Mouse (Mus musculus): ENCODE measurements around the gene Cox17.

DNA sequence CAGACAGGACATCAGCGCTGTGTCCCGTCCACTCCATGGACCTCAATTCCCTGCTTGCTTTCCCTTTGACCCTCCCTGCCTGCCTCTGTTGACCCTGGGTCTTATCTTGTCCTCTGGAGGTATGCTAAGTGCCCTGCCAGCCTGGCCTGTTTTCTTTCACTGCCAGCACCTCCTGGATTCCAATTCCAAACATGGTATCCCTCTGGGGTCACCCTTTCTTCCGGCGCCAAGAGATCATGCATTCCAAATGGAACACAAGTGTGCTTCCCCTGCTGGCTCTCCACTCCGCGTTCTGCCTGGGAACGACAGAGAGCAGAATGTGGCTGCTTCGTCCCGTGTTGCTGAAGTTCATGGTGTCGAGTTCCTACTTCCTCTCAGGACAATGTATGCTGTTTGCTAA is 15.1 kb downstream of the Cox17 start, which contains the start of gene Popdc2:
- TF ChIP-seq CTCF (IDR thresholded peaks at IDR 0.05; ENCODE audit: borderline replicate concordance, insufficient read depth, low read depth, low read length) (no peak), POLR2A (IDR thresholded peaks at IDR 0.05; ENCODE audit: borderline replicate concordance, insufficient read depth, low read length) (no peak)

Measured in cerebellum, adult 2 months (tissue).